Mouse (Mus musculus) midbrain, postnatal 0 days (tissue): ENCODE measurements around the gene Olfr849. TPM values are rescaled to one million over a fixed set of nuclear protein-coding genes. Genes with fewer than 3 reads are reported as not detected.

Experiments used
- ATAC-seq: fragments of 200-750 bp; cut with Nextera tagmentation; 2 replicates; pipeline ENCODE4 v1.8.0; 2017; ENCODE audit warnings: moderate number of reproducible peaks, mild to moderate bottlenecking, moderate TSS enrichment, moderate library complexity; ENCODE audit not compliant: low FRiP score
- DNase-seq: peaks from one replicate; pipeline ENCODE4 v3.0.0-alpha.2; 2015; ENCODE audit warnings: low spot score
- H3K27ac ChIP-seq: fragments of 300-500 bp; sonication (generic); 2 replicates; pipeline ENCODE4 v1.5.1; 2014; ENCODE audit warnings: low read depth, mild to moderate bottlenecking, low read length, mixed read lengths
- H3K27me3 ChIP-seq: fragments of 300-500 bp; sonication (generic); 2 replicates; pipeline ENCODE4 v1.6.1; 2014; ENCODE audit warnings: low read length, control low read depth, mixed read lengths; ENCODE audit not compliant: insufficient read depth
- H3K36me3 ChIP-seq: fragments of 300-500 bp; sonication (generic); 2 replicates; pipeline ENCODE4 v1.6.1; 2014; ENCODE audit warnings: low read length, control low read depth, mixed read lengths; ENCODE audit not compliant: insufficient read depth
- H3K4me1 ChIP-seq: fragments of 300-500 bp; sonication (generic); 2 replicates; pipeline ENCODE4 v1.6.1; 2014; ENCODE audit warnings: mild to moderate bottlenecking, control low read depth, antibody characterized with exemption, low read length, mixed read lengths; ENCODE audit not compliant: insufficient read depth
- H3K4me2 ChIP-seq: fragments of 300-500 bp; sonication (generic); 2 replicates; pipeline ENCODE4 v1.6.1; 2014; ENCODE audit warnings: low read depth, mild to moderate bottlenecking, low read length, mixed read lengths; ENCODE audit not compliant: poor library complexity, severe bottlenecking
- H3K4me3 ChIP-seq: fragments of 300-500 bp; sonication (generic); 2 replicates; pipeline ENCODE4 v1.5.1; 2014; ENCODE audit warnings: low read depth, mild to moderate bottlenecking, low read length, moderate library complexity
- H3K9ac ChIP-seq: fragments of 300-500 bp; sonication (generic); replicated peaks from 2 replicates; pipeline ENCODE4 v1.6.1; 2014; ENCODE audit warnings: mild to moderate bottlenecking, low read length, moderate library complexity, mixed read lengths; ENCODE audit not compliant: poor library complexity, severe bottlenecking
- H3K9me3 ChIP-seq: fragments of 300-500 bp; sonication (generic); 2 replicates; pipeline ENCODE4 v1.6.1; 2016; ENCODE audit warnings: low read length, control low read depth
- CTCF ChIP-seq: IDR thresholded peaks from 2 replicates; pipeline ENCODE4 v1.5.1; 2016; ENCODE audit warnings: antibody characterized with exemption, mild to moderate bottlenecking
- WGBS: fragments of 180-500 bp; shearing (Covaris S2); extraction: QIAGEN DNeasy Blood & Tissue Kit; methylation state at CpG from one replicate; pipeline ENCODE4 v1.1.7; 2014; 5-methylcytosine and 5-hydroxymethylcytosine counted together
- polyA plus RNA-seq: library from polyadenylated mRNA; unstranded; fragments of >200 nt; fragmentation: Nextera tagmentation; extraction: Ambion mirVana; gene quantifications from 2 replicates; pipeline ENCODE4 v1.2.1, GENCODE M21; 2015
- total RNA-seq: library from RNA; depleted of rRNA; stranded (reverse); fragments of >200 nt; gene quantifications from 2 replicates; pipeline ENCODE4 v1.2.3, GENCODE M21; 2014; rRNA removed

Gene Olfr849
- total RNA-seq (not detected in 2 replicates), polyA plus RNA-seq (not detected in 2 replicates)

DNA sequence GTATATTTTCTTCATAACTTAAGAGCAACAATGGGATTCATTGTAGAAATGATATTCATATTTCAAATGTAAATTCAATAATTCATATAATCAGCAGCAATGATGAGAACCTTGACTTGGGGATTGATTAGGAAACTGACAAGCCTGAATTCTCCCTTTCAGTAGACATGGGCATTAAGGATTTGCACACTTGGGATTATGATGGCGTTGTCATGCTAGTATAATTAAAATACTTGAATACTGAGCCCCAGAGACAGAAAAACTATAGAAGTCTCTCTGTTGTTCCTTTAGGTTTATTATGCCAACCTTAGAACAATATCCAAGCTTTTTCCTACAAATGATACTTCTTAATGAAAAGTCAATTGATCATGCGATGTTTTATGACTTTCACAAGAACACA is at the start of gene Olfr849:
TSS of gene Olfr849 (plus strand) at position 301 of the 400 bp plus-strand sequence.
- H3K9ac ChIP-seq, result no peak within 1 kb of the TSS
- no peaks in the 10 kb centered on the region for H3K36me3 ChIP-seq
- H3K4me2 ChIP-seq, result no peak within 1 kb of the TSS
- H3K27ac ChIP-seq, result no peak within 1 kb of the TSS
- H3K9me3 ChIP-seq, result peaks cover 23% of the 10 kb centered on the region
- no peaks in the 10 kb centered on the region for H3K27me3 ChIP-seq
- no peak within 1 kb of the TSS for H3K4me3 ChIP-seq
- ATAC-seq (no peak), DNase-seq (no peak)
- no peaks in the 10 kb centered on the region for H3K4me1 ChIP-seq
- WGBS, result 84% methylated on average over 2 of the region's 2 CpGs
- TF ChIP-seq CTCF, result no peak

DNA sequence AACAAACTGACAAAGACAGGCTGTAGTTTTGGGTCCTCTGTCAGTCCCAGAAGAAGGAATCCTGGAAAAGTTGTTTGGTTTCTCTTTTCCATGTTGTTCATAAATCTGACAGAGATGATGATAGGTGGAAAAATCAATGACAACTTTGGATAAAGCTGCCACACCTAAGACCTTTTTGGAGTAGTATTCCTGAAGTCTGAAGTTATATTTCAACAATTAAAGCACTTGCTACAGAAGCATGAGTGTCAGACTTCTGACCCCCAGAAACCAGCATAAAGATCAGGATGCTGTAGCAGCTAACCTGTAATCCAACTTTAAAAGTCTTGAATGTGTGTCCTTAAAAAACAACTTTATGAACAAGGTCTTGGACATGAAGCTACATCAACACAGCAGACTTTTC is 38.1 kb downstream of the Olfr849 start, which contains the start of gene Olfr850:
TSS of gene Olfr850 (minus strand) at position 101 of the 400 bp plus-strand sequence.
- Histone ChIP-seq H3K4me3 (no peak within 1 kb of the TSS), H3K36me3 (no peaks in the 10 kb centered on the region), H3K27ac (no peak within 1 kb of the TSS), H3K9me3 (no peaks in the 10 kb centered on the region), H3K4me1 (no peaks in the 10 kb centered on the region), H3K27me3 (no peaks in the 10 kb centered on the region), H3K9ac (no peak within 1 kb of the TSS), H3K4me2 (no peak within 1 kb of the TSS)
- DNase-seq (no peak), ATAC-seq (no peak)
- TF ChIP-seq CTCF, result no peak

DNA sequence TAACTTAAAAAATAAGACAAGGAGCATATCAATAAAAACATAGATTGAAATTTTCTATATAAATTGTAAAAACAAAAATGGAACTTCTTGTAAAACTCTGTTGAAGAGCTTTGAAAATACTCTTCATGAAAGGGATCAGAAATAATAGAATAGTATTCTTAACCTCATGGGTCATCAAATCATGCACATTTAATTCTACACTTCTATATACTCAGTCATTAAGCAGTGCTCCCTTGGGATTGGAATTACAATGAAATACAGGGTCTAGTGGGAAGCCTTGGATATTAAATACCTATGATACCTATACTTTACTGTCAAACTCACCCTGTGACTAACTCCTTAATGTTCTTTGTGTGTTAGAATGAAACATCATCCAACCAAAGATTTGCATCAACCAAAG is 52.9 kb downstream of the Olfr849 start, which contains the start of gene Olfr851:
TSS of gene Olfr851 (plus strand) at position 301 of the 400 bp plus-strand sequence.
- no peak for TF ChIP-seq CTCF
- no peak within 1 kb of the TSS for H3K27ac ChIP-seq
- H3K36me3 ChIP-seq, result no peaks in the 10 kb centered on the region
- H3K27me3 ChIP-seq, result no peaks in the 10 kb centered on the region
- no peak within 1 kb of the TSS for H3K4me3 ChIP-seq
- no peaks in the 10 kb centered on the region for H3K4me1 ChIP-seq
- DNase-seq (no peak), ATAC-seq (no peak)
- no peak within 1 kb of the TSS for H3K9ac ChIP-seq
- H3K9me3 ChIP-seq, result peaks cover 18% of the 10 kb centered on the region; the same call in 1 of the 2 replicates
- no peak within 1 kb of the TSS for H3K4me2 ChIP-seq

Other genes with a start within 250 kb of the Olfr849 start
- gene Olfr843, start 188.3 kb upstream of the Olfr849 start, total RNA-seq, result not detected in 2 replicates
- gene Olfr843, start 188.3 kb upstream of the Olfr849 start, polyA plus RNA-seq, result not detected in 2 replicates
- gene Olfr844, start 123.9 kb upstream of the Olfr849 start, total RNA-seq, result not detected in 2 replicates
- gene Olfr844, start 123.9 kb upstream of the Olfr849 start, polyA plus RNA-seq, result not detected in 2 replicates
- gene Olfr845, start 103.8 kb upstream of the Olfr849 start, total RNA-seq, result not detected in 2 replicates
- gene Olfr845, start 103.8 kb upstream of the Olfr849 start, polyA plus RNA-seq, result not detected in 2 replicates
- not detected in 2 replicates for gene Olfr846, start 76.3 kb upstream of the Olfr849 start, total RNA-seq
- not detected in 2 replicates for gene Olfr846, start 76.3 kb upstream of the Olfr849 start, polyA plus RNA-seq
- gene Olfr847, start 61.6 kb upstream of the Olfr849 start, total RNA-seq, result not detected in 2 replicates
- not detected in 2 replicates for gene Olfr847, start 61.6 kb upstream of the Olfr849 start, polyA plus RNA-seq
- not detected in 2 replicates for gene Olfr850, start 38.0 kb downstream of the Olfr849 start, total RNA-seq
- not detected in 2 replicates for gene Olfr850, start 38.0 kb downstream of the Olfr849 start, polyA plus RNA-seq
- not detected in 2 replicates for gene Olfr851, start 53.0 kb downstream of the Olfr849 start, total RNA-seq
- not detected in 2 replicates for gene Olfr851, start 53.0 kb downstream of the Olfr849 start, polyA plus RNA-seq
- not detected in 2 replicates for gene Olfr853, start 100.8 kb downstream of the Olfr849 start, total RNA-seq
- not detected in 2 replicates for gene Olfr853, start 100.8 kb downstream of the Olfr849 start, polyA plus RNA-seq
- gene Olfr854, start 127.1 kb downstream of the Olfr849 start, total RNA-seq, result not detected in 2 replicates
- not detected in 2 replicates for gene Olfr854, start 127.1 kb downstream of the Olfr849 start, polyA plus RNA-seq
- gene Olfr855, start 142.4 kb downstream of the Olfr849 start, total RNA-seq, result not detected in 2 replicates
- gene Olfr855, start 142.4 kb downstream of the Olfr849 start, polyA plus RNA-seq, result not detected in 2 replicates
- gene Zfp317, start 181.8 kb downstream of the Olfr849 start, total RNA-seq, result 40.3 and 54.4 TPM in 2 replicates
- gene Zfp317, start 181.8 kb downstream of the Olfr849 start, polyA plus RNA-seq, result 22.1 and 22.9 TPM in 2 replicates